25 mouse cellular contexts compared by ENCODE assay signal in the genomic region with DNA sequence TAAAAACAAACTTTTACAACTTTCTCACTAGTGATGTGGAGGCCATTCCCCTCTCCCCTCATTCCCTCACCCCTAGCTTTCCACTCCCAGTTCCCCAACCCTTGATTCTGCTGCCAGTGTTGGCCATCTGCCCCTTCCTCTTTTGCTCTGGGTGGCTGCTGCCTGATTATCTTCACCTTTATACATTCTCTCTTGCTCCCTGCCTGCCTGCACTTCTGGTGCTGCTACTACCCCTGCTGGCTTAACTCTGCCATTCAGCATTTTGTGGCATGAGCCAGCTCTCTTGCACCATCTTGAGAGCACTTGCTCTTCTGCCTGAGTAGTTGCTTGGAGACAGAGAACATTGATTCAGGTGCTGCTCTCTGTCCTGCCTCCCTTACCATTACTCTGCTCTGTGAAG. TPM values are rescaled to one million over a fixed set of nuclear protein-coding genes. Genes with fewer than 3 reads are reported as not detected.
DNase-seq lines count a peak whose midpoint lies in the region; ATAC-seq lines count a peak whose summit lies in the region.
"Had no signal": no experiment of that assay in that cellular context is flagged by ENCODE, and none has a peak within 500 bp of the region (broad histone marks: within the 10 kb centered on the region; RNA-seq: fewer than 3 reads in every experiment).

No protein-coding gene starts in this region.

- H3K4me1 ChIP-seq in midbrain, embryonic 16.5 days (ENCODE audit: control insufficient read depth, insufficient read depth, low read length) = no peaks in the 10 kb centered on the region; the same call in 1 of the 2 replicates
- H3K4me1 ChIP-seq in midbrain, embryonic 14.5 days (ENCODE audit: control insufficient read depth, insufficient read depth, low read length) = no peaks in the 10 kb centered on the region
- H3K4me1 ChIP-seq: forebrain, embryonic 15.5 days; heart, embryonic 15.5 days; hindbrain, embryonic 12.5 days; liver, embryonic 12.5 days; midbrain, embryonic 10.5 days had no signal

- intact Hi-C loops in left cerebral cortex, postnatal 10 days (cut with DNase I) = no loop called here

- H3K36me3 ChIP-seq in midbrain, embryonic 16.5 days (ENCODE audit: control insufficient read depth, insufficient read depth, low read length) = no peaks in the 10 kb centered on the region
- H3K36me3 ChIP-seq in midbrain, embryonic 14.5 days (ENCODE audit: control insufficient read depth, insufficient read depth, low read length) = no peaks in the 10 kb centered on the region
- H3K36me3 ChIP-seq: forebrain, embryonic 15.5 days; heart, embryonic 15.5 days; hindbrain, embryonic 12.5 days; liver, embryonic 12.5 days; midbrain, embryonic 10.5 days had no signal

- no peak overlapping the region for H3K4me3 ChIP-seq in midbrain, embryonic 16.5 days (ENCODE audit: low read depth, low read length)
- no peak overlapping the region for H3K4me3 ChIP-seq in midbrain, embryonic 14.5 days (replicated peaks; ENCODE audit: low read depth, low read length)
- H3K4me3 ChIP-seq: erythroblast, embryonic 14.5 days; forebrain, embryonic 15.5 days; gastrocnemius, adult 2 months; heart, embryonic 15.5 days; hindbrain, embryonic 12.5 days; liver, embryonic 12.5 days; midbrain, embryonic 10.5 days had no signal

- peak; percentile 7 to 25 for DNase-seq in cerebellum, postnatal 10 days
- no peak for DNase-seq in cerebellum, adult 8-10 months
- no peak for DNase-seq in midbrain, embryonic 14.5 days
- DNase-seq in lung, adult 18-20 months = no peak
- no peak for DNase-seq in spleen, postnatal 36 days (ENCODE audit: low spot score in 2 of 2)
- DNase-seq in left cerebral cortex, postnatal 10 days (ENCODE audit: extremely low spot score in 1 of 2, low spot score in 2 of 2) = no peak
- DNase-seq: cerebellum, adult 11 months; gastrocnemius, adult 2 months; heart, adult 18-20 months; layer of hippocampus, postnatal 36 days; retina, postnatal 1 day had no signal

- no peaks in the 10 kb centered on the region for H3K27me3 ChIP-seq in midbrain, embryonic 16.5 days (ENCODE audit: control insufficient read depth, insufficient read depth, low read depth, low read length)
- H3K27me3 ChIP-seq in midbrain, embryonic 14.5 days (ENCODE audit: control insufficient read depth, insufficient read depth, low read length) = no peaks in the 10 kb centered on the region
- H3K27me3 ChIP-seq: forebrain, embryonic 15.5 days; heart, embryonic 15.5 days; hindbrain, embryonic 12.5 days; liver, embryonic 12.5 days had no signal

- H3K9ac ChIP-seq in midbrain, embryonic 16.5 days (ENCODE audit: low read depth, low read length) = no peak overlapping the region
- H3K9ac ChIP-seq in midbrain, embryonic 14.5 days (replicated peaks; ENCODE audit: low read length) = no peak overlapping the region
- H3K9ac ChIP-seq: forebrain, embryonic 15.5 days; heart, embryonic 15.5 days; hindbrain, embryonic 12.5 days; liver, embryonic 12.5 days had no signal

- H3K9me3 ChIP-seq in midbrain, embryonic 16.5 days (replicated peaks; ENCODE audit: control insufficient read depth, low read length, poor library complexity, severe bottlenecking) = no peaks in the 10 kb centered on the region
- no peaks in the 10 kb centered on the region for H3K9me3 ChIP-seq in midbrain, embryonic 14.5 days (ENCODE audit: control insufficient read depth, low read length)
- H3K9me3 ChIP-seq: forebrain, embryonic 15.5 days; heart, embryonic 15.5 days; hindbrain, embryonic 12.5 days; liver, embryonic 12.5 days; midbrain, embryonic 10.5 days had no signal

- H3K27ac ChIP-seq in midbrain, embryonic 16.5 days (ENCODE audit: low read length) = no peak overlapping the region
- no peak overlapping the region for H3K27ac ChIP-seq in midbrain, embryonic 14.5 days (replicated peaks; ENCODE audit: low read depth, low read length)
- H3K27ac ChIP-seq: forebrain, embryonic 15.5 days; gastrocnemius, adult 2 months; heart, embryonic 15.5 days; hindbrain, embryonic 12.5 days; liver, embryonic 12.5 days; midbrain, embryonic 10.5 days had no signal

- no peak overlapping the region for H3K4me2 ChIP-seq in midbrain, embryonic 16.5 days (ENCODE audit: low read length)
- H3K4me2 ChIP-seq in midbrain, embryonic 14.5 days (ENCODE audit: low read length) = no peak overlapping the region
- H3K4me2 ChIP-seq: forebrain, embryonic 15.5 days; heart, embryonic 15.5 days; hindbrain, embryonic 12.5 days; liver, embryonic 12.5 days had no signal

- ATAC-seq in midbrain, embryonic 16.5 days = 0 out of 2 replicates have a peak, but pooled peaks have one; percentile 36
- no peak for ATAC-seq in midbrain, embryonic 14.5 days (ENCODE audit: low FRiP score, low TSS enrichment)
- ATAC-seq in hematopoietic stem cell, adult 5-6 weeks (replicated peaks in 1 of 2; ENCODE audit: insufficient read depth in 1 of 2, low FRiP score in 2 of 2, low TSS enrichment in 1 of 2, low read depth in 1 of 2, poor library complexity in 2 of 2, severe bottlenecking in 2 of 2) = peak; percentile 59 to 74; a peak in 3 of 4 replicates
- ATAC-seq: forebrain, embryonic 15.5 days; liver, embryonic 12.5 days; lung, postnatal 0 days had no signal

RNA-seq across cellular contexts. Expression of gene Serpinb11, which starts 15.0 kb away (rescaled TPM):
- polyA plus RNA-seq in midbrain, embryonic 16.5 days (2015; fragmentation: Nextera tagmentation; extraction: Ambion mirVana) = not detected in 2 replicates
- polyA plus RNA-seq in midbrain, embryonic 14.5 days (2014; fragmentation: Nextera tagmentation; extraction: Ambion mirVana) = not detected in 2 replicates
- not detected in 2 replicates for total RNA-seq in hematopoietic stem cell, adult 5-6 weeks (2017)
- total RNA-seq in left cerebral cortex, postnatal 10 days (2021) = not detected
- total RNA-seq: adrenal gland, adult 18-20 months; gastrocnemius, adult 2 months; layer of hippocampus, postnatal 36 days had no signal
- polyA plus RNA-seq: embryonic facial prominence, embryonic 11.5 days; erythroblast, embryonic 14.5 days; forebrain, embryonic 15.5 days; heart, embryonic 15.5 days; hindbrain, embryonic 12.5 days; intestine, embryonic 14.5 days; kidney, embryonic 14.5 days; limb, embryonic 11.5 days; liver, embryonic 12.5 days; midbrain, embryonic 10.5 days had no signal

RNA-seq across cellular contexts. Expression of gene Serpinb7, which starts 53.5 kb away (rescaled TPM):
- not detected in 2 replicates for polyA plus RNA-seq in midbrain, embryonic 16.5 days (2015; fragmentation: Nextera tagmentation; extraction: Ambion mirVana)
- polyA plus RNA-seq in midbrain, embryonic 14.5 days (2014; fragmentation: Nextera tagmentation; extraction: Ambion mirVana) = not detected in 2 replicates
- not detected in 2 replicates for total RNA-seq in hematopoietic stem cell, adult 5-6 weeks (2017)
- under 1 TPM in 1 of 2 experiments, not detected in 1; 0.18 TPM for total RNA-seq in left cerebral cortex, postnatal 10 days (2021)
- total RNA-seq: adrenal gland, adult 18-20 months; heart, adult 18-20 months; layer of hippocampus, postnatal 36 days had no signal
- polyA plus RNA-seq: embryonic facial prominence, embryonic 11.5 days; erythroblast, embryonic 14.5 days; forebrain, embryonic 15.5 days; hindbrain, embryonic 12.5 days; intestine, embryonic 14.5 days; kidney, embryonic 14.5 days; limb, embryonic 11.5 days; liver, embryonic 12.5 days; lung, postnatal 0 days; midbrain, embryonic 10.5 days had no signal

Comparison
In these comparisons a context has a peak if more than half of its experiments do, and no peak if none do; other contexts are left out.
1. DNase-seq: peak in cerebellum, postnatal 10 days (2 of 2); none in cerebellum, adult 8-10 months (single experiment), midbrain, embryonic 14.5 days (single experiment), lung, adult 18-20 months (0 of 2), spleen, postnatal 36 days (0 of 2) and left cerebral cortex, postnatal 10 days (0 of 2).